Comparison of ENCODE assay signal across 9 mouse cellular contexts in the genomic region with DNA sequence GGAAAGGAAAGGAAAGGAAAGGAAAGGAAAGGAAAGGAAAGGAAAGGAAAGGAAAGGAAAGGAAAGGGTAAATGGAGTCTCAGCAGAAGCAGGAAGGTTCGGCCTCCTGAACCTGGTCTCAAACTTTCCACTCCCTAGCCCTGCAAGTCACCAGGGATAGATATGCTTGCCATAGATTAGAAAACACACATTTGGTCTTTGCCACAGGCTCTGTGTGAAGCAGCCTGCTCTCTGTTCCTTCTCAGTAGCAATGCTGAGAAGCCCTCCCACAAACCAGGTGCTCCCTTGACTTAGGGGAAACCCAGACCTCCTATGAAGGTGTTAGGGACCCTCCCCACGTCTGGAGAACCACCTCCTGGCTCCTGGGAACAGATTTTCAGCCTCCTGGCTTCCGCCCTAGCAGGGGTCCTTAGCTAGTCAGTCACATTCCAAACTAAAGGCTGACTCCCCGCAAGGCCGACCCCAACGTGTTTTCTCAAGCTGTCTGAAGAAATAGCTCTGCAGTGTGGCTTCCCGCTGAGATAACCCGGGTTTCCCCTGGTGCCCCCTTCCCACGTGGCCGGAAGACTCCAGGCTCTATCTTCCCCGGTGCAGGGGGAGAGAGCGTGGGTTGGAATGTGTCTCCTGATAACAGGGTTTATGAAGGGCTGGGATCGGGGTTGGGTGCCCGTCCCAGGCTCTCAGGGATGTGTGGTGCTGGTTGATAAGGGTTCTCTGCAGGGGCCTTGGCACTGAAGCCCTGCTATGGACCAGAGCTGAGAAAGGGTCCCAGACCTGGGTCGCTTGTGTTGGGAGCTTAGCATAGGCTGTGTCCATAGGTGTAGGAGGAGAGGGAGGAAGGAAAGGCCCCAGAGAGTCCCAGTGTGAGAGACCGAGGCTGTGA. TPM values are rescaled to one million over a fixed set of nuclear protein-coding genes. Genes with fewer than 3 reads are reported as not detected.
DNase-seq lines count a peak whose midpoint lies in the region; ATAC-seq lines count a peak whose summit lies in the region.
"Had no signal": no experiment of that assay in that cellular context is flagged by ENCODE, and none has a peak within 500 bp of the region (broad histone marks: within the 10 kb centered on the region; RNA-seq: fewer than 3 reads in every experiment).

No protein-coding gene starts in this region.

- H3K36me3 ChIP-seq in heart, embryonic 16.5 days (ENCODE audit: control insufficient read depth, insufficient read depth): no peaks in the 10 kb centered on the region

- H3K27ac ChIP-seq in heart, embryonic 16.5 days (ENCODE audit: low read length): peak overlapping the region; percentile 93
- H3K27ac ChIP-seq: kidney, postnatal 0 days had no signal

- peak; percentile 86 for ATAC-seq in heart, embryonic 16.5 days (replicated peaks; ENCODE audit: extremely low read depth, insufficient read depth, low FRiP score)
- ATAC-seq in megakaryocyte, adult 5-6 weeks (ENCODE audit: poor library complexity, severe bottlenecking): peak; percentile 41

- peak overlapping the region; percentile 5 for H3K4me3 ChIP-seq in heart, embryonic 16.5 days (ENCODE audit: low read length)

- H3K4me2 ChIP-seq in heart, embryonic 16.5 days (ENCODE audit: low read depth, low read length): peak overlapping the region; percentile 54

- DNase-seq in spleen, adult 12 weeks (ENCODE audit: low spot score): peak; percentile 80
- DNase-seq in spleen, adult 18-20 months: no peak
- DNase-seq in layer of hippocampus, adult 9-11 months: no peak
- DNase-seq in B cell, adult 2 months: no peak
- DNase-seq in urinary bladder, adult 18-20 months (ENCODE audit: low spot score in 2 of 2): no peak

- H3K27me3 ChIP-seq in heart, embryonic 16.5 days (ENCODE audit: control insufficient read depth, insufficient read depth, low read length): no peaks in the 10 kb centered on the region

- H3K9me3 ChIP-seq in heart, embryonic 16.5 days (replicated peaks; ENCODE audit: control insufficient read depth, low read length): no peaks in the 10 kb centered on the region

- peaks cover 42% of the 10 kb centered on the region for H3K4me1 ChIP-seq in heart, embryonic 16.5 days (ENCODE audit: control insufficient read depth, insufficient read depth, low read length)

- H3K9ac ChIP-seq in heart, embryonic 16.5 days (ENCODE audit: low read length): peak overlapping the region; percentile 67

- WGBS in heart, embryonic 16.5 days: 11% methylated on average over 16 of the region's 16 CpGs

RNA-seq across cellular contexts. Expression of gene Prrc2b, which starts 23.0 kb away (rescaled TPM):
- 19.3 and 30.1 TPM in 2 replicates for polyA plus RNA-seq in heart, embryonic 16.5 days (2015; fragmentation: Nextera tagmentation; extraction: Ambion mirVana)
- total RNA-seq in megakaryocyte, adult 5-6 weeks (2015): 26.9 and 27.2 TPM in 2 replicates
- 11.5 and 13.9 TPM in 2 replicates for total RNA-seq in megakaryocyte, adult 5-6 weeks (2017)

RNA-seq across cellular contexts. Expression of gene Plpp7, which starts 32.6 kb away (rescaled TPM):
- polyA plus RNA-seq in heart, embryonic 16.5 days (2015; fragmentation: Nextera tagmentation; extraction: Ambion mirVana): 19.7 and 21.4 TPM in 2 replicates
- total RNA-seq in megakaryocyte, adult 5-6 weeks (2015): 0.14 and 0.33 TPM in 2 replicates
- 0.24 and 1.2 TPM in 2 replicates for total RNA-seq in megakaryocyte, adult 5-6 weeks (2017)
- total RNA-seq: monocyte, adult 5-6 weeks had no signal

RNA-seq across cellular contexts. Expression of gene Fam78a, which starts 43.2 kb away (rescaled TPM):
- 27.6 and 30.1 TPM in 2 replicates for polyA plus RNA-seq in heart, embryonic 16.5 days (2015; fragmentation: Nextera tagmentation; extraction: Ambion mirVana)
- total RNA-seq in megakaryocyte, adult 5-6 weeks (2015): 14.4 and 14.7 TPM in 2 replicates
- total RNA-seq in megakaryocyte, adult 5-6 weeks (2017): 11.7 and 13.1 TPM in 2 replicates
